Mouse (Mus musculus) forelimb bud, embryonic 11.5 days (tissue): ENCODE measurements around the gene Gm13083.
"Not testable (repeated sequence)": the region's sequence is repeated elsewhere in the genome, so short reads cannot be mapped to it uniquely, and the experiment has no call there.

Source experiments
- DNase-seq: peaks from one replicate; pipeline ENCODE4 v3.0.0-alpha.2; 2012; ENCODE audit warnings: low read depth, low spot score

Gene Gm13083

DNA sequence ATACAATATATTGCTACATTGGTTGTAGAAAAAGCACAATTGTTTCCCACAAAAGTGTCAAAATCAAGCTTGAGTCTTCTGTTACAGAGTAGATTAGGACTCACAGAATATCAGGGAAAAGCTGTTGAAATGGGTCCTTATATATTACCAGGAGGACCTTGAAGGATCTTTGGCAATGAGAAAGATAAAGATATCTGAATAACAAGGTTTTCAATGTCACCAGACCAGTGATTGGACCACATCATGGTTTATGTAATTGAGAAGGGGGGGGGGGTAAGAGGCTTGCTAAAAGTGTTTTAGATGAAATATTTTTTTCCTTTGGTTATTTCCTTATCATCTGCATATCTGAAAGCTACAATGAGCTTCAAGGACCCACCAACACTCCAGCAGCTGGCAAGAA, at the start of gene Gm13083:
Gene Gm13083 (plus strand): TSS at position 301 of the 400 bp plus-strand sequence.
- not testable (repeated sequence) for DNase-seq

DNA sequence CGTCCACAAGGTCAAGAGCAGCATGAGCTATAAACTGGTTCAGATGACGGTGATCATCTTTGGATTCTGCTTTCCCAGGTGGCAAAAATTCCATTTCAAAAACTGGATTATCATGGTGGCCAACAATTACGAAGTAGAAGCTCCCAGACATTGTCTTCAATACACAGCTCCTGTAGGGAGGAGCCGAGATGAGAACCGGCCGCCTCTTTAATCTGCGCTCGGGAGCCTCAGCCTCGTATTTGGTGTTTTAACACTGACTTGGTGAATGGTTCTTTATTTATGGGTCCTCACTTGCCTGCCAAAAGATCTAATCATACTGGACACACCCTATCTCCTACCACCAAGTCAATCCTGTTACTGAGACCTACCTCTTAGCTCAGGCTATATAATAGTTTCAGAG, 2.9 kb upstream of the Gm13083 start:
- not testable (repeated sequence) for DNase-seq

DNA sequence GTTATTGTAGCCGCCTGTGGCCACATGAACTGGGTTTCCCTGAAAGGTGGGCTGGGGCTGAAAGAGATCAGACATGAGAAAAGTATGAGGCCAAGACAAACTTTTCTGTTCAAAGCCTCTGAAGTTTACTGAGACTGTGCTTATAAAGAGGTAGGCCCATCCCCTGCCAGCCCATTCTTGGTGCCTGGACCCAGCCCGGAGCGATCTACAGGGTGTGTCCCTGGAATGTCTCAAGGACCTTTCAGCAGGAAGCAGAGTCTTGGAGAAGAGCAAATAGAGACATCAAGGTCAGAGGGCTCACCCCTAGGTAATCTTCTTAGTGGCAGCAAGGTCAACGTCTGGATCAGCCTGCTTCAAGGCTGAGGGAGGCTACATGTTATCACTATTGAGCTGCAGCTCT, 3.3 kb downstream of the Gm13083 start:
- DNase-seq: not testable (repeated sequence)

DNA sequence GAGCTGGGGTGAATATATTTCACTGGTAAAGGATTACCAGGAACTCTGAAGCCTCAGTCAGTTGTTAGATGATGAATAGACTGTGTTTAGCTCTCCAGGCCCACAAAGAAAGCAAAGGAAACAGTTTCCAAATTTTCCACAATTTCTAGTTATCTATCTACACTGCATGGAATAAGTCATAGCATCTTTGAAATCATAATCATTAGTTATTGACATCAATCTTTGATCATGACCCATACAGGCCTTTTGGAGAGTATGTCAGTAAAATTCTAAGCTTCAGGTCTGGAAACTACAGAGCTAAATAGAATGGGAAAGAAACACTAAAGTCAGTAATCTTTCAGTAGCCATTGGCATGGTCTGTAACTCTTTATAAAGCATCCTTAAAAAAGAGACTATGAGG, 42.3 kb downstream of the Gm13083 start, which contains the start of gene Gm13088:
Gene Gm13088 (minus strand): TSS at position 101 of the 400 bp plus-strand sequence.
- DNase-seq: not testable (repeated sequence)
